Mouse (Mus musculus): Measurements from ENCODE around the gene Sema6c. TPM values are rescaled to one million over a fixed set of nuclear protein-coding genes. Genes with fewer than 3 reads are reported as not detected.

Gene Sema6c
- polyA plus RNA-seq (2015; fragmentation: Nextera tagmentation; extraction: Ambion mirVana), result 4.7 and 6.3 TPM in 2 replicates

GRCm38 (mm10) chr3:95159987-95160963 is at the start of gene Sema6c:
Sema6c (plus strand) TSS chr3:95160457.

GRCm38 (mm10) chr3:95110911-95111726 is 49.1 kb upstream of the Sema6c start, which contains the start of gene Vps72:
Vps72 (plus strand) TSS chr3:95111022.

GRCm38 (mm10) chr3:95124246-95124645 is 36.0 kb upstream of the Sema6c start, which contains the start of gene Tmod4:
Tmod4 (plus strand) TSS chr3:95124476.

GRCm38 (mm10) chr3:95133680-95134101 is 26.6 kb upstream of the Sema6c start, which contains the start of the genes Scnm1 and Lysmd1:
Scnm1 (minus strand) TSS chr3:95134011.
Lysmd1 (plus strand) TSS chr3:95134088.

GRCm38 (mm10) chr3:95141952-95142616 is 18.2 kb upstream of the Sema6c start, which contains the start of gene Tnfaip8l2:
Tnfaip8l2 (minus strand) TSS chr3:95142360.

GRCm38 (mm10) chr3:95217255-95218134 is 57.2 kb downstream of the Sema6c start, which contains the start of gene Gabpb2:
Gabpb2 (minus strand) TSS chr3:95217916.

Small RNA genes lying within 50 kb of the gene (microRNA-seq; reads per million reads assigned to microRNA genes)
- not detected for gene Mir8099-1 (ENCODE audit: borderline replicate concordance, insufficient number of aligned reads)

Other genes starting within 250 kb of the Sema6c start
- gene Selenbp1, start 227.4 kb upstream of the Sema6c start, polyA plus RNA-seq (2015; fragmentation: Nextera tagmentation; extraction: Ambion mirVana), result 36.1 and 55.8 TPM in 2 replicates
- 3.1 and 6.2 TPM in 2 replicates for gene Rfx5, start 206.4 kb upstream of the Sema6c start, polyA plus RNA-seq (2015; fragmentation: Nextera tagmentation; extraction: Ambion mirVana)
- gene Pi4kb, start 185.7 kb upstream of the Sema6c start, polyA plus RNA-seq (2015; fragmentation: Nextera tagmentation; extraction: Ambion mirVana), result 12.5 and 16.0 TPM in 2 replicates
- gene Zfp687, start 145.0 kb upstream of the Sema6c start, polyA plus RNA-seq (2015; fragmentation: Nextera tagmentation; extraction: Ambion mirVana), result 10.9 and 19.5 TPM in 2 replicates
- 213 and 271 TPM in 2 replicates for gene Psmd4, start 117.8 kb upstream of the Sema6c start, polyA plus RNA-seq (2015; fragmentation: Nextera tagmentation; extraction: Ambion mirVana)
- 15.8 and 23.0 TPM in 2 replicates for gene Pip5k1a, start 53.5 kb upstream of the Sema6c start, polyA plus RNA-seq (2015; fragmentation: Nextera tagmentation; extraction: Ambion mirVana)
- gene Vps72, start 49.4 kb upstream of the Sema6c start, polyA plus RNA-seq (2015; fragmentation: Nextera tagmentation; extraction: Ambion mirVana), result 76.7 and 105 TPM in 2 replicates
- gene Tmod4, start 36.0 kb upstream of the Sema6c start, polyA plus RNA-seq (2015; fragmentation: Nextera tagmentation; extraction: Ambion mirVana), result 0.25 and 0.83 TPM in 2 replicates
- gene Scnm1, start 26.4 kb upstream of the Sema6c start, polyA plus RNA-seq (2015; fragmentation: Nextera tagmentation; extraction: Ambion mirVana), result 51.9 and 69.5 TPM in 2 replicates
- 15.2 and 15.3 TPM in 2 replicates for gene Lysmd1, start 26.4 kb upstream of the Sema6c start, polyA plus RNA-seq (2015; fragmentation: Nextera tagmentation; extraction: Ambion mirVana)
- gene Tnfaip8l2, start 18.1 kb upstream of the Sema6c start, polyA plus RNA-seq (2015; fragmentation: Nextera tagmentation; extraction: Ambion mirVana), result 5.8 and 6.8 TPM in 2 replicates
- gene Gabpb2, start 57.5 kb downstream of the Sema6c start, polyA plus RNA-seq (2015; fragmentation: Nextera tagmentation; extraction: Ambion mirVana), result 2.8 and 3.5 TPM in 2 replicates
- gene Cdc42se1, start 68.3 kb downstream of the Sema6c start, polyA plus RNA-seq (2015; fragmentation: Nextera tagmentation; extraction: Ambion mirVana), result 57.9 and 95.8 TPM in 2 replicates
- gene Mllt11, start 71.7 kb downstream of the Sema6c start, polyA plus RNA-seq (2015; fragmentation: Nextera tagmentation; extraction: Ambion mirVana), result 18.0 and 49.5 TPM in 2 replicates
- gene Gm128, start 81.1 kb downstream of the Sema6c start, polyA plus RNA-seq (2015; fragmentation: Nextera tagmentation; extraction: Ambion mirVana), result 0.20 and 0.50 TPM in 2 replicates
- not detected in 2 replicates for gene Bnipl, start 90.7 kb downstream of the Sema6c start, polyA plus RNA-seq (2015; fragmentation: Nextera tagmentation; extraction: Ambion mirVana)
- 66.6 and 126 TPM in 2 replicates for gene Mindy1, start 120.9 kb downstream of the Sema6c start, polyA plus RNA-seq (2015; fragmentation: Nextera tagmentation; extraction: Ambion mirVana)
- 16.3 and 23.8 TPM in 2 replicates for gene Prune1, start 121.6 kb downstream of the Sema6c start, polyA plus RNA-seq (2015; fragmentation: Nextera tagmentation; extraction: Ambion mirVana)
- gene Anxa9, start 146.7 kb downstream of the Sema6c start, polyA plus RNA-seq (2015; fragmentation: Nextera tagmentation; extraction: Ambion mirVana), result 1.3 and 1.6 TPM in 2 replicates
- gene Cers2, start 154.3 kb downstream of the Sema6c start, polyA plus RNA-seq (2015; fragmentation: Nextera tagmentation; extraction: Ambion mirVana), result 109 and 186 TPM in 2 replicates
- gene Setdb1, start 196.7 kb downstream of the Sema6c start, polyA plus RNA-seq (2015; fragmentation: Nextera tagmentation; extraction: Ambion mirVana), result 12.2 and 16.5 TPM in 2 replicates
- gene 4930558C23Rik, start 242.4 kb downstream of the Sema6c start, polyA plus RNA-seq (2015; fragmentation: Nextera tagmentation; extraction: Ambion mirVana), result not detected in 2 replicates